Mouse (Mus musculus) kidney, adult 2 months (tissue): Measurements from ENCODE around the gene Dnajc21.

Experiments
- CTCF ChIP-seq: fragments of 200-500 bp; conservative IDR thresholded peaks from 2 replicates; pipeline ENCODE4 v1.5.1; 2011; ENCODE audit warnings: low read depth, mild to moderate bottlenecking, control low read depth, low read length, moderate library complexity, mixed read lengths; ENCODE audit not compliant: insufficient read depth, insufficient read length
- POLR2A ChIP-seq: fragments of 200-500 bp; IDR thresholded peaks from one replicate; pipeline ENCODE4 v1.6.1; 2011; ENCODE audit warnings: low read depth, low read length, control low read depth

- no peak for TF ChIP-seq CTCF
- TF ChIP-seq POLR2A: no peak
These were observed 59.4 kb downstream of the Dnajc21 start for GRCm38 (mm10) chr15:10410881-10411280.
